Mouse (Mus musculus) thymus, adult 2 months (tissue): ENCODE data around the gene Gstm5. TPM values are rescaled to one million over a fixed set of nuclear protein-coding genes. Genes with fewer than 3 reads are reported as not detected.

Experiments
- DNase-seq: peaks from one replicate; pipeline ENCODE4 v3.0.0; 2021
- H3K27ac ChIP-seq: fragments of 200-500 bp; 2 replicates; pipeline ENCODE4 v1.5.1; 2012; ENCODE audit warnings: low read length, control low read depth; ENCODE audit not compliant: control insufficient read depth, insufficient read depth
- H3K27me3 ChIP-seq: fragments of 200-500 bp; 2 replicates; pipeline ENCODE4 v1.6.1; 2012; ENCODE audit warnings: mild to moderate bottlenecking, low read length, moderate library complexity, mixed read lengths; ENCODE audit not compliant: control insufficient read depth, insufficient read depth
- H3K36me3 ChIP-seq: fragments of 200-500 bp; 2 replicates; pipeline ENCODE4 v1.6.1; 2012; ENCODE audit warnings: mild to moderate bottlenecking, low read length, moderate library complexity; ENCODE audit not compliant: control insufficient read depth, insufficient read depth
- H3K4me1 ChIP-seq: fragments of 200-500 bp; replicated peaks from 2 replicates; pipeline ENCODE4 v1.6.1; 2012; ENCODE audit warnings: low read length; ENCODE audit not compliant: control insufficient read depth, insufficient read depth
- H3K4me3 ChIP-seq: fragments of 200-500 bp; 2 replicates; pipeline ENCODE4 v1.5.1; 2012; ENCODE audit warnings: mild to moderate bottlenecking, low read length, control low read depth, moderate library complexity; ENCODE audit not compliant: control insufficient read depth, insufficient read depth
- CTCF ChIP-seq: fragments of 200-500 bp; IDR thresholded peaks from 2 replicates; pipeline ENCODE4 v1.5.1; 2012; ENCODE audit warnings: mild to moderate bottlenecking, control low read depth, low read length, moderate library complexity, borderline replicate concordance; ENCODE audit not compliant: control insufficient read depth, poor library complexity, insufficient read depth; ENCODE audit errors: extremely low read depth
- POLR2A ChIP-seq: fragments of 200-500 bp; IDR thresholded peaks from 2 replicates; pipeline ENCODE4 v1.6.1; 2012; ENCODE audit warnings: mild to moderate bottlenecking, low read length, control low read depth, moderate library complexity; ENCODE audit not compliant: control insufficient read depth, poor library complexity, insufficient read depth; ENCODE audit errors: extremely low read depth
- WGBS: fragments of 180-500 bp; shearing (Covaris S2); methylation state at CpG from one replicate; pipeline ENCODE4 v1.1.7; 2018; 5-methylcytosine and 5-hydroxymethylcytosine counted together
- polyA plus RNA-seq: library from polyadenylated mRNA; depleted of rRNA; stranded (reverse); fragments of >200 nt; gene quantifications from 2 replicates; pipeline ENCODE4 v1.2.3, GENCODE M21; 2012

The Gstm5 gene
- polyA plus RNA-seq, 1 experiment = 6.2 TPM

- DNase-seq = peak; percentile 46
- WGBS = 63% methylated on average over 7 of the region's 7 CpGs
- Histone ChIP-seq H3K4me3 (no peak overlapping the region), H3K27ac (no peak overlapping the region), H3K4me1 (no peaks in the 10 kb centered on the region), H3K27me3 (no peaks in the 10 kb centered on the region), H3K36me3 (no peaks in the 10 kb centered on the region)
- TF ChIP-seq POLR2A (no peak), CTCF (no peak)
Measured at GRCm38 (mm10) chr3:107917783-107918408, 22.3 kb downstream of the Gstm5 start.

DNA sequence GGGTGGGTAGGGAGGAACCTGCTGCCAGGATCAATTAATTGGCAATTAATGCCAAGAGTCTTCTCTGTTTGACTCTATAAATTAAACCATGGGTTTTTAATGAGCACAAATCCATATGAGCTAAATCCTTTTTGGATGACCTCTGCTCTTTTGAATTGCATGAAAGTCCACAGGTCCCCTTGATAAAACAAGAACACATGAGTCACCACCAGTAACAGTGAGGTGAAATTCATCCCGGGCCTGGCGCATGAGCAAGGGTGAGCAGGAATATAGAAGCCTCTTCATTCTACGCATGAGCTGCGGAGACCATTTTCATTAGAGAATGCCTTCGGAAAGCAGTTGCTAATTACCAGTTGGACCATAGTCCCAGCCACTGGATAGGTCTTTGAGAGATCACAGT, 24.7 kb downstream of the Gstm5 start:
- H3K4me3 ChIP-seq = no peak overlapping the region
- no peak for DNase-seq
- no peaks in the 10 kb centered on the region for H3K36me3 ChIP-seq
- no peaks in the 10 kb centered on the region for H3K27me3 ChIP-seq
- no peak overlapping the region for H3K27ac ChIP-seq
- H3K4me1 ChIP-seq = no peaks in the 10 kb centered on the region
- TF ChIP-seq CTCF (no peak), POLR2A (no peak)
- 95% methylated on average over 5 of the region's 5 CpGs for WGBS

DNA sequence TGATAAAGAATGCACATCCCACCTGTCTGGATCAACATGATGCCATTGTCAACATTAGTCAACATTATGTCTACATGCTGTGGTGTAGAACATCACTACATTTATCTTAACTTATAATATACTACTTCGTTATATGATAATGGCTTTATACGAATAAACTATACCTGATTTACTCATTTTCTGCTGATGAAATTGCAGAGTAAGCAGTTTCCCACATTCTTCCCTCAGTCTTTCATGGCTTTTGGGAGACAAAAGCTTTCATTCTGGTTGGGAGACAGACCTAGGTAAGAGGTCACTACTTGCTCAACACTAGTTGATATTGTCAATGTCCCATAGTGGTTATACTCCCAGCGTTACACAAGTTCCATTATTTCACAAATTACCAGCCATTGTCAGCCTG, 29.7 kb downstream of the Gstm5 start:
- TF ChIP-seq CTCF (no peak), POLR2A (no peak)
- Histone ChIP-seq H3K4me1 (no peaks in the 10 kb centered on the region), H3K27me3 (no peaks in the 10 kb centered on the region), H3K36me3 (no peaks in the 10 kb centered on the region), H3K4me3 (no peak overlapping the region), H3K27ac (no peak overlapping the region)
- WGBS = 95% methylated on average over 3 of the region's 3 CpGs
- no peak for DNase-seq

GRCm38 (mm10) chr3:107927841-107928240, 32.2 kb downstream of the Gstm5 start:
- DNase-seq = no peak
- Histone ChIP-seq H3K4me1 (peaks cover 5% of the 10 kb centered on the region; the same call in 1 of the 2 replicates), H3K27me3 (no peaks in the 10 kb centered on the region), H3K36me3 (no peaks in the 10 kb centered on the region), H3K27ac (no peak overlapping the region), H3K4me3 (no peak overlapping the region)
- TF ChIP-seq POLR2A (no peak), CTCF (no peak)
- WGBS = 91% methylated on average over 3 of the region's 3 CpGs

DNA sequence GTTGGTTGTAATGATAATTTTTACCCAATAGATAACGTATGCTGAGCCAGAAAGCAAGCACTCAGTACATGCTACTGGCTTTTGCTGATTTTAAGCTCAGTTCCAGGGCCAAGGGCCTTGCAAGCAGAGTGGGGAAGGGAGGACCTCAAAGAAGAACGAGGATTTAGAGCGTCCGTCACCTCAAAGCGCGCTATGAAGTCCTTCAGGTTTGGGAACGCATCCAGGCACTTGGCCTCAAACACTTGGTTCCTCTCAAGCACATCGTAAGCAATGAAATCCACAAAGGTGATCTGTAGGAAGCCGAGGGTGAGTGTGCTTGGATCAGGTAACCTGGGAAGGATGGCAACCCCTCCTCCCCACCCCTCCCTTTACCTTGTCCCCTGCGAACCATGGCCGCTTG, 33.1 kb downstream of the Gstm5 start:
- no peaks in the 10 kb centered on the region for H3K27me3 ChIP-seq
- H3K4me3 ChIP-seq = no peak overlapping the region
- no peak for TF ChIP-seq POLR2A
- TF ChIP-seq CTCF = no peak
- WGBS = 89% methylated on average over 11 of the region's 11 CpGs
- H3K4me1 ChIP-seq = peaks cover 5% of the 10 kb centered on the region; the same call in 1 of the 2 replicates
- no peak overlapping the region for H3K27ac ChIP-seq
- no peak for DNase-seq
- H3K36me3 ChIP-seq = no peaks in the 10 kb centered on the region

GRCm38 (mm10) chr3:107929243-107929642, 33.6 kb downstream of the Gstm5 start:
- no peak for DNase-seq
- H3K27me3 ChIP-seq = no peaks in the 10 kb centered on the region
- H3K4me3 ChIP-seq = no peak overlapping the region
- WGBS = 87% methylated on average over 4 of the region's 4 CpGs
- TF ChIP-seq POLR2A (no peak), CTCF (no peak)
- H3K4me1 ChIP-seq = peaks cover 5% of the 10 kb centered on the region; the same call in 1 of the 2 replicates
- H3K36me3 ChIP-seq = no peaks in the 10 kb centered on the region
- no peak overlapping the region for H3K27ac ChIP-seq

DNA sequence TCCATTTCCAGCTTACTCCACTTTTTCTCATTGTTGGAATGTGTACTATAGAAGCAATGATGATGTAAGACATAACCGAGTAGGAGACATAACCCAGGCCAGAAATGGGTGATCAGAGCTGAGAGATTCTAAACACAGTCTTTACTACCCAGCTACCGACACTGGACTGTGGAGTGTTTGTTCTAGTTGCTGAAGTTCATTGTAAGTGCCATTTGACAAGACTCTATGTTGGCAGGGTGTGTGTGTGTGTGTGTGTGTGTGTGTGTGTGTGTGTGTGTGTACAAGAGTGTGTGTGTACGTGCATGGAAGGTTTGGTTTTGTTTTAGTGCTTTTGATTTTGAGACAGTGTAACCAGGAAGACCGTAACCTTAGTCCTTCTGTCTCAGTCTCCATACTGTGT, 34.1 kb downstream of the Gstm5 start:
- WGBS = 96% methylated on average over 4 of the region's 4 CpGs
- TF ChIP-seq CTCF (no peak), POLR2A (no peak)
- Histone ChIP-seq H3K4me3 (no peak overlapping the region), H3K27ac (no peak overlapping the region), H3K27me3 (no peaks in the 10 kb centered on the region), H3K4me1 (peaks cover 5% of the 10 kb centered on the region; the same call in 1 of the 2 replicates), H3K36me3 (no peaks in the 10 kb centered on the region)
- no peak for DNase-seq
